Mouse (Mus musculus) monocyte, adult 5-6 weeks (primary cell): ENCODE results near the gene Cbr3. TPM values are rescaled to one million over a fixed set of nuclear protein-coding genes. Genes with fewer than 3 reads are reported as not detected.

Experiments used
- total RNA-seq: library from RNA; stranded (forward); fragments of 200-1000, 200-491, 200-594 nt; gene quantifications from 3 replicates; pipeline ENCODE4 v1.2.3, GENCODE M21; 2017

The Cbr3 gene
- total RNA-seq, 1 experiment from 2014 or later: 1.1 TPM

Other genes starting within 250 kb of the Cbr3 start
- gene Setd4, start 79.2 kb upstream of the Cbr3 start, total RNA-seq: 10.7 to 13.7 TPM (median 13.0 TPM) in 3 replicates
- 6.5 to 13.6 TPM (median 12.2 TPM) in 3 replicates for gene Cbr1, start 77.4 kb upstream of the Cbr3 start, total RNA-seq
- not detected in 3 replicates for gene Gm5678, start 55.1 kb upstream of the Cbr3 start, total RNA-seq
- gene Dop1b, start 28.7 kb downstream of the Cbr3 start, total RNA-seq: 15.1 to 33.2 TPM (median 15.3 TPM) in 3 replicates
- 205 to 285 TPM (median 241 TPM) in 3 replicates for gene Morc3, start 148.9 kb downstream of the Cbr3 start, total RNA-seq
- gene Chaf1b, start 200.7 kb downstream of the Cbr3 start, total RNA-seq: 3.7 to 6.2 TPM (median 5.7 TPM) in 3 replicates